Mouse (Mus musculus) spleen, postnatal 0 days (tissue): ENCODE data around the gene Cldn3. TPM values are rescaled to one million over a fixed set of nuclear protein-coding genes. Genes with fewer than 3 reads are reported as not detected.

ENCODE experiments used
- polyA plus RNA-seq: library from polyadenylated mRNA; unstranded; fragments of >200 nt; fragmentation: Nextera tagmentation; extraction: Ambion mirVana; gene quantifications from 2 replicates; pipeline ENCODE4 v1.2.1, GENCODE M21; 2015

The Cldn3 gene
- 0.78 and 0.80 TPM in 2 replicates for polyA plus RNA-seq

DNA sequence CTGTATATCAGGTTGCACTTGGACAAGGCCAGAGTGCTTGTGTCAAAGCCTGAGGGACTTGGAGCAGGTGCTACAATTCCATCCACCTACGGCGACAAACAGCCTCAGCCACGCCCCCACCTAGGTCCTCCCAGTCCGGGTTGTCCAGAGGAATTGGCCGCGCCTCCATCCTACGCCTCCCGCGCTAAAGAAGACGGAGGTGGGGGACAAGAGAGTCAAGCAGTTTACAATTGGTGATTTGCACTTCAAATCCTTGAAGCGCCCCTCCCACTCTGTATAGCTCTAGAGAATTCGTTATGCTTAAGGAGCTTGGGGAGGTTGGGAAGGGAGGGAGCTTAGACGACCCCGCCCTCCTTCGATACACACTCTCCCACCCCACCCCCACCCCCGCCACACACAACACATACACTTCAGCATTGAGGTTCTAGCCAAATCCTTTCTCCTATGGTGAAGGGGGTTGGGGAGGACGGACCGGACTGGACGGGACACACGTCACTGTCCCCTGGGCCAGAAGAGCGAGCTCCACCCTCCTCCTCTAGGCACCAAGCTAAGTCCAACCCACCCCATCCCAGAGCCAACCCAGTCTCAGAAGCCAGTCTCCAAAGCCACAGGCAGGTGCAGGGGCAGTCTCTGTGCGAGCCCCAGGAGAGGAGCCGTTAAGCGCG is at the start of gene Cldn3:
Gene Cldn3, plus strand, starts transcription at position 582 of the 665 bp plus-strand sequence.

DNA sequence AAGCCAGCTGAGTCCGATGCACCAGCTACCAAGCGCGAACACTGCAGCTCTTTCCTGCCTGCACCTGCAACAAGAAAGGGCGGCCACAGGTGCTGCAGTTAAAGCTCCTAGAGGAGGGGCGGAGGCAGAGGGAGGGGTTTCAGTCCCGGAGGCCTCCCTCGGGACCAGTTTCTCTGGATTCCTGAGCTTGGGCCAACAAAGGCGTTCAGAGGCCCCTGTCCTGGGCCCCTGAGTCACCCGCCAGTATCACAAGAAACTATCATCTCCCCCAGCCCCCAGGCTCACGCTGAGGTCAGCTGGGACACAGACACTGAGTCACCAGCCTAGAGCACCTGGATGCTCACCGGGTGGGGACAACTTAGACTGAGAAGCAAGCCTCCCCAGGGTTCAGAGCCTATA is 39.2 kb upstream of the Cldn3 start, which contains the start of gene Cldn4:
Gene Cldn4, minus strand, starts transcription at position 78 of the 399 bp plus-strand sequence.

DNA sequence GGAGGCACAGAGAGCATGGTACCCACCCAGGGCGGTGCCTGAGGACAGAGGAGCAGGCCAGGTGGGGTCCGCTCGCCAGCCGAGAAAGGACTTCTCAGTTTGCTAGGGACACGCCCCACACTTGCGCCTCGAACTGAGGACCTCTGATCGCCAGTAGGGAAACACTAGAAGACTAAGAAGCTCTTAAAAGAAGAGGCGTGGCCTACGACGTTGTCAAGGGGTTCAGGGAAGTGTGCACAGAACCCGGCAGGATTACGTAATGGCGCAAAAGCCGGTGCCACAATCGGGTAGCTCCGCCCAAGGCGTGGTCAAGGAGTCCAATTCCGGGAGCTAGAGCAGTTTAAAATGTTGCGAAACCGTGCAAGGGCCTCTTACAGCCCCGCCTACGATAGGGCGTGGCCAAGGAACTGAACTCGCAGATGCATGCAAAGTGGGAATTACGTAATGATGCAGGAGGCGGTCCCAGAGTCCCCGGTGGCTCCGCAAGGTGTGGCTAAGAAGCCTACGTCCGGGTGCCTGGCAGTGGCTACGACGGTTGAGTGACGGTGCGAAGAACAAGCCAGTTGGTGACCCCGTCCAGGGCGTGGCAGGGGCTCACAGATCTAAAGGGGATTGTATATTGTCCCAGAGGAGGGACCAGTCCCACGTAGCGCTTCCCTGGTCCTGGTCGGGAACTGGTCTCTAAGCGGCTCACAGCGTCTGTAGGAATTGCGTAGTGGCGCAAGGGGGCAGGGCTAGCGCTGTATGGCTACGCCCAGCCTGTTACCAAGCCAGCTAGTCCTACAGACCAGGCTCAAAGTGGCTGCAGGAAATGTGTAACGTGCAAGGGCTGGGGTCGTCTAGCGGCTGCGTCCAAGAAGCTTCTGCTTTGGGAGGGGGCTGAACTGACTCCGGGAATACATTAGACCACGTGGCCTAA is 22.9 kb downstream of the Cldn3 start, which contains the start of gene Abhd11:
Gene Abhd11, plus strand, starts transcription at position 482 of the 919 bp plus-strand sequence.

GRCm38 (mm10) chr5:135023344-135024173 is 37.5 kb downstream of the Cldn3 start, which contains the start of gene Stx1a:
TSS of gene Stx1a (plus strand) at chr5:135023482.

Other genes with a start within 250 kb of the Cldn3 start
- 537 and 634 TPM in 2 replicates for gene Eln, start 238.9 kb upstream of the Cldn3 start, polyA plus RNA-seq
- gene Tmem270, start 79.5 kb upstream of the Cldn3 start, polyA plus RNA-seq, result not detected in 2 replicates
- gene Cldn13, start 70.7 kb upstream of the Cldn3 start, polyA plus RNA-seq, result 337 and 413 TPM in 2 replicates
- gene Mettl27, start 53.8 kb upstream of the Cldn3 start, polyA plus RNA-seq, result 44.5 and 52.7 TPM in 2 replicates
- gene Cldn4, start 39.3 kb upstream of the Cldn3 start, polyA plus RNA-seq, result 0.08 and 0.11 TPM in 2 replicates
- 49.5 and 52.6 TPM in 2 replicates for gene Abhd11, start 22.9 kb downstream of the Cldn3 start, polyA plus RNA-seq
- gene Stx1a, start 37.3 kb downstream of the Cldn3 start, polyA plus RNA-seq, result 2.1 TPM in 2 replicates
- 16.0 and 16.8 TPM in 2 replicates for gene Dnajc30, start 78.0 kb downstream of the Cldn3 start, polyA plus RNA-seq
- gene Bud23, start 78.7 kb downstream of the Cldn3 start, polyA plus RNA-seq, result 51.1 and 55.2 TPM in 2 replicates
- 1.2 and 1.4 TPM in 2 replicates for gene Vps37d, start 92.1 kb downstream of the Cldn3 start, polyA plus RNA-seq
- 0.08 TPM in 1 of 2 replicates, not detected in the other for gene Mlxipl, start 103.7 kb downstream of the Cldn3 start, polyA plus RNA-seq
- gene Tbl2, start 163.4 kb downstream of the Cldn3 start, polyA plus RNA-seq, result 8.0 and 8.3 TPM in 2 replicates
- gene Bcl7b, start 182.1 kb downstream of the Cldn3 start, polyA plus RNA-seq, result 47.2 and 49.6 TPM in 2 replicates
- gene Baz1b, start 201.1 kb downstream of the Cldn3 start, polyA plus RNA-seq, result 26.1 and 26.8 TPM in 2 replicates